Mouse (Mus musculus) spleen, postnatal 36 days (tissue): Measurements from ENCODE around the gene Cnbd2.
A peak's percentile ranks its signal among the peaks of the same experiment; 100 is the strongest.

Source experiments
- DNase-seq, 2 experiments: peaks; one replicate each; pipeline ENCODE4 v3.0.0; 2022; ENCODE audit warnings: low spot score in 2 of 2, mixed read lengths in 1 of 2

Cnbd2 gene

DNA sequence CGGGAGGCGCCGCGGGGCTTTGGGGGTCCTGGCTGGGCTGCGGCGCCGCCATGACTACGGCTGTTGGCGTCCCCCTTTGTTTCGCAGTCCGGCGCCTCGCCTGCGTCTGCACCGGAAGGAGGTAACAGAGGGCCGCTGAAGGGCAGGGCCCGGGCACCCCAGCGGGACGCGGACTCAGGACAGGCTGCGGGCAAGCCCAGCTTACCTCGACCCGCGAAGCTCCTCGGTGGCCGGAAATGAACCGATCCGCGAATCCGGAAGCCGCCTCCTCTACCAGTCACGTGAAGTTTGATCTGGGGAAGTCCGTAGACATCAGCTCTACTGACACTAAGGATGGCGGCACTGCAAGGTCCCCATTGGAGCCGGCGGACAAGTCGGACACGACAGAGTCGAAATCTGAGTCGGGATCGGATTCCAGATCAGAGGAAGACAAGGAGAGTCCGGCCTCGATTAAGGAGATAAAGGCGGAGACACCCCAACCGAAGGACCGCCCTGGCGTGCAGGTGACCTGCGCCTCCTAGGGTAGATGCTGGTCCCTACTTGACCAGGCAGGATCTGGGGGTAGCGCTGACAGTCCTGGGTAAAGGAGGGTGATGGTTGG, at the start of gene Cnbd2, which contains the start of gene Scand1:
TSS of gene Cnbd2 (plus strand) at position 3 of the 601 bp plus-strand sequence.
TSS of gene Scand1 (minus strand) at position 408 of the 601 bp plus-strand sequence.
- peak; percentile 88 for DNase-seq

- no peak for DNase-seq
Measured at GRCm38 (mm10) chr2:156263204-156263893, 48.8 kb upstream of the Cnbd2 start.

- DNase-seq, result no peak
Measured at GRCm38 (mm10) chr2:156267636-156268035, 44.5 kb upstream of the Cnbd2 start.

DNA sequence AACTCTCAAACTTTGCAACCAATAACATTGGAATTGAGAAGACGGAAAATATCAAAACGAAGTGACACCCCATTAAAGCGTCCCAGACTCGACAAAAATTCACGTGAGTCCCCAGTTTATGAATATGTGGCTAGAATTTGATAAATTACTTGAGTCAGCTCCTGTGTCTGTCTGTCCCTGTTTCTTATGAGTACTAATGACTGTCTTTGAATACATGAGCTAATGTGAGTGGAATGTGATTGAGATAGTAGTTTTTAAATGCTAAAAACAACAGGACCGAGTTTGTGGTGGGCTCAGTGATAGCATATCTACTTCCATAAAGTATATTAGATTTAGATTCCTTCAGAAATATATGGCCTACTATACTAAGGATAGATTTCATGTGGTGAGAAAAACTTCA, 39.5 kb upstream of the Cnbd2 start:
- no peak for DNase-seq

DNA sequence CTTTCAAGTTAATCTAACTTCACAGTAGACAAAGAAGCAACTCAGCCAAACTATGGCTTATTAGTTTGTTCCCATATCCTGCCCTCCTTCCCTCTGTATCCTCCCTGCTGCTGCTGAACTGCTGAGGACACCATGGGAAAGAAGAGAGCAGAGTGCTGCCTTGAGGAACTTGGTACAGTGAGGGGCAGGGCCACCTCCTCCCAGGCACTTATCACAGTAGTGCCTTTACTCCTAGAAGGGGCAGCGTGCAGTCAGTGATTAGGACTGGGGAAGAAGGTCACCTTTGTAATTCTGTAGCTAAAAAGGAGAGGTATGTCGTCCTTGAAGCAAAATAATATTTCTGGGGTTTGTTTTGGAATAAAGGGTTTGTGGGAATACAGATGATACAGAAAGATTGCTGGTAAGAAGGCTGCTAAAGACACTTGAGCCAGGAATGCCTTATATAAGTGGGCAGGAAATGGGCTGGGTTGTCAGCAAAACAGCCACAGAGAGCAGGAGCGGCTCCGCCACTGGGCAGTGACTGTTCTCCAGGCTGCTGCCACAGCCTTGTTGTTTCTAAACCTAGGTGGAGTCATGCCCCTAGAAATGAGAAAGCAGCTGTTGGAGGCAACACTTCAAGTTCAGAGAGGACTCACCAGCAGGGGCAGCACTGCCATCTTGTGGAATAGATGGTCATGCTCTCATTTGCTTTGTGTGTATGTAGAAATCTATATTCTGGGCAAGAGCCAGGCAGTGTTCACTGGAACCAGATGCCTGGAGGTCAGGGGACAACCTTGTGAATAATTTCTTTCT, 33.7 kb upstream of the Cnbd2 start:
- peak; percentile 81 to 85 for DNase-seq

- DNase-seq, result no peak
Measured at GRCm38 (mm10) chr2:156281227-156281626, 30.9 kb upstream of the Cnbd2 start.

DNA sequence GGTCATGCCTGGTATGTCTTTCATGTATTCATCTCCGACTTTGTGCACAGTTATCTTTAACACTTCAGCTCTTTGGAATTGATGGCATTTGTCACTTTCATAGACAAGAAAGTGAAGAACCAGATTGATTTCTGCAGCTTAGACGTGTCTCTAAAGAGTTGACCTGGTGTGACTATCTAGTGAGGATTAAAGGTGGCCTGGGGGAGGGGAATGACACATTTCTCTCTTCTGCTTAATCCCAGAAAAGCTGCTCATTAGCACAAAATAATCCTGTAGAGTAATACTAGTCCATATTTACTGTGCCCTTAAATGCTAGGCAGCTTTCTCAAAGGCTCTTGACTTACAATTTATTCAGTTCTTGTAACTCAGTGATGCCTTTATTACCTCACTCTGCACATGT, 26.9 kb upstream of the Cnbd2 start:
- DNase-seq, result no peak

- no peak for DNase-seq
Measured at GRCm38 (mm10) chr2:156286733-156287132, 25.4 kb upstream of the Cnbd2 start.

GRCm38 (mm10) chr2:156288222-156288621, 23.9 kb upstream of the Cnbd2 start:
- no peak for DNase-seq

- no peak for DNase-seq
Measured at GRCm38 (mm10) chr2:156289552-156290160, 22.4 kb upstream of the Cnbd2 start.

DNA sequence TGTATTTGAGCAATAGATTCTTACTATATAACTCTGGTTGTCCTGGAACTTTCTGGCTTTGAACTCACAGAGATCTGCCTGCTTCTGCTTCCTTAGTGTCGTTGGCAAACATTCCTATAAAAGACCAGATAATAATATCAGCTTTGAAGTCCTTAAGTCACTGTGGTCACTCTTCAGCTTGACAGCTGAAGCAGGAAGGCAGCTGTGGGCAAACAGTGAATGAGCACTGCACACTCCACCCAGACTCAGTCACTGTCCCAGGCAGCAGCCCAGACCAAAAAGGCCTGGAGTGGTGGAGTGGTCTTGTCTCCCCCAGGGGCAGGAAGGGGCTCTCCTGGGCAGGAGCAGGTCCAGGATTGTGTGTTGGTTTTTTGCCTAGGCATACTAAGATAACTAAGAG, 20.1 kb upstream of the Cnbd2 start:
- DNase-seq, result no peak

DNA sequence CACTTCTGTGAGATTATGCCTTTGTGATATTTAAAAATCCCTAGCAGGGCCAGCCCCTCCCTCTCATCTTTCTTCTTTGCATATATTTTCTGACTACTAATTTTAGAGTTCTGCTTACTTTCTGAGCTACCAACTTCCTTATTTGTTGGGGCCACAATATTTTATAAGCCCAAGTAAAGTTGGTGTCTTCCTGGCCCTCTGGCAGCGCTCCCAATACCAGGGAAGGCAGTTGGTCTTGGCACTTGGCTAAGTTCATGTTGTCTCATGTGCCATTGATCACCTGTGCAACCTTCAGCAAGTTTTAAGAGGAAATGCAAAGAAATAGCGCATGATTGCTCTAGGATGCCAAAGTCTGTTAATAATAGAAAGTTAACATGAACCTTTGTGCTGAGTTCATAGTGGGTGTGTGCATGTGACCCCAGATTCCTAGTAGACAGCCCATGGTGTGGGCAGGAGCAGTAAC, 16.5 kb upstream of the Cnbd2 start:
- peak; percentile 54 to 69 for DNase-seq

- no peak for DNase-seq
Measured at GRCm38 (mm10) chr2:156296190-156296589, 15.9 kb upstream of the Cnbd2 start.

GRCm38 (mm10) chr2:156297653-156298052, 14.4 kb upstream of the Cnbd2 start:
- DNase-seq, result no peak

- DNase-seq, result no peak
Measured at GRCm38 (mm10) chr2:156298458-156298857, 13.6 kb upstream of the Cnbd2 start.

- DNase-seq, result no peak
Measured at GRCm38 (mm10) chr2:156302063-156302462, 10.0 kb upstream of the Cnbd2 start.

DNA sequence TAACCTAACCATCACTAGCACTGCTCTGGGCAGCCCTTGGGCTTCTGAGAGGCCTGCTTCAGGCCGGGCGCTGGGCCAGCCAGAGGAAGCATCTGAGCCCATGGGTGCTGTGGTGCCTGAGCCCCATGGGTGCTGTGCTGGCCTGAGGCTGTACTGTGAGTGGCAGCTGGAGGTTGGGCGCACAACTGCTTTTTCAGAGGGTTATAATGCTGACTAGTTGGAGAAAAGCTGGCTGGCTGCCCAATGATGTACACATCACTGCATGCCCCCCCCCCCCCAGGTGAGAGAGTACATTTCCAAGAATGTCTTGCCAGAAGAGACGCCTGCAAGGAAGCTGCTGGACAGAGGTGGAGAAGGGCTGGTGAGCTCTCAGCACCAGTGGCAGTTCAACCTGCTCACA, 7.7 kb upstream of the Cnbd2 start:
- DNase-seq, result no peak

GRCm38 (mm10) chr2:156305818-156306217, 6.3 kb upstream of the Cnbd2 start:
- DNase-seq, result peak in 1 of 2 experiments; percentile 39

GRCm38 (mm10) chr2:156307261-156307660, 4.8 kb upstream of the Cnbd2 start:
- peak; percentile 29 to 36 for DNase-seq

GRCm38 (mm10) chr2:156309948-156310347, 2.2 kb upstream of the Cnbd2 start:
- DNase-seq, result no peak

GRCm38 (mm10) chr2:156310455-156310854, 1.6 kb upstream of the Cnbd2 start:
- no peak for DNase-seq

DNA sequence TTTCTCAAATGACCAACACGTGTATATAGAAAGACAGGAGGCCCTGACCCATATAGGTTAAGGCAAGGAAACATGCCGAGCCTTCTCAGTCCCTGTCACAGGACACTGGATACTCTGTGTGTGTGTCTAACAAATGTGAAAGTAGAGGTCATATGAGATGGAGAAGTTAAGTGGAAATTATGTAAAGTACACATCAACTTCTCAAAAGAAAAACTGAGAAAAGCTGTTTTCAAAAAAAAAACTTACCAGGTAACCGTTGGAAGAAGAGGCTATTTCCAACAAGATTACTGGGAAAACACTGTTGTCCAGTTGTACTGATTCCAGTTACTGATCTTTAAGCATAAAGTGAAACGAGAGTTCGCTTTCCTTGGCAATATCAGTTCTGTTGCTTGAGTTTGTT, 1.2 kb upstream of the Cnbd2 start:
- DNase-seq, result no peak
